Mouse (Mus musculus): ENCODE data around the gene Atp13a1. TPM values are rescaled to one million over a fixed set of nuclear protein-coding genes. Genes with fewer than 3 reads are reported as not detected.
A peak's percentile ranks its signal among the peaks of the same experiment; 100 is the strongest.

Atp13a1 gene
- polyA plus RNA-seq (2012; rRNA removed) = 213 and 231 TPM in 2 replicates

- WGBS = under 1% methylated on average over 38 of the region's 38 CpGs
- peaks cover 11% of the 10 kb centered on the region for H3K4me1 ChIP-seq (replicated peaks; ENCODE audit: control insufficient read depth, insufficient read depth, low read length)
- H3K4me3 ChIP-seq (ENCODE audit: control insufficient read depth, insufficient read depth, low read length) = peak within 1 kb of the TSS; percentile 91
- peaks cover 3% of the 10 kb centered on the region; the same call in 1 of the 2 replicates for H3K36me3 ChIP-seq (ENCODE audit: control insufficient read depth, insufficient read depth, low read length)
- no peaks in the 10 kb centered on the region for H3K27me3 ChIP-seq (ENCODE audit: control insufficient read depth, insufficient read depth, low read length)
- H3K27ac ChIP-seq (ENCODE audit: control insufficient read depth, insufficient read depth, low read length) = peak within 1 kb of the TSS; percentile 89
- TF ChIP-seq CTCF (IDR thresholded peaks at IDR 0.05; ENCODE audit: borderline replicate concordance, control insufficient read depth, extremely low read depth, insufficient read depth, low read length, poor library complexity) (0 out of 2 replicates have a peak, but pooled peaks have one; percentile 10), POLR2A (IDR thresholded peaks at IDR 0.05; ENCODE audit: control insufficient read depth, extremely low read depth, insufficient read depth, low read length, poor library complexity) (peak; percentile 90)
- DNase-seq = peak; percentile 91
Observed at GRCm38 (mm10) chr8:69790773-69791367, at the start of gene Atp13a1, which contains the start of gene Zfp866. Atp13a1 (plus strand) TSS chr8:69791163. Zfp866 (minus strand) TSS chr8:69791178.

GRCm38 (mm10) chr8:69741231-69741630, 49.7 kb upstream of the Atp13a1 start:
- H3K27me3 ChIP-seq (ENCODE audit: control insufficient read depth, insufficient read depth, low read length) = no peaks in the 10 kb centered on the region
- H3K4me3 ChIP-seq (ENCODE audit: control insufficient read depth, insufficient read depth, low read length) = no peak overlapping the region
- DNase-seq = no peak
- WGBS = 88% methylated on average over 2 of the region's 2 CpGs
- no peak overlapping the region for H3K27ac ChIP-seq (ENCODE audit: control insufficient read depth, insufficient read depth, low read length)
- H3K4me1 ChIP-seq (replicated peaks; ENCODE audit: control insufficient read depth, insufficient read depth, low read length) = no peaks in the 10 kb centered on the region
- peaks cover 5% of the 10 kb centered on the region; the same call in 1 of the 2 replicates for H3K36me3 ChIP-seq (ENCODE audit: control insufficient read depth, insufficient read depth, low read length)
- no peak for TF ChIP-seq POLR2A (IDR thresholded peaks at IDR 0.05; ENCODE audit: control insufficient read depth, extremely low read depth, insufficient read depth, low read length, poor library complexity)
- TF ChIP-seq CTCF (IDR thresholded peaks at IDR 0.05; ENCODE audit: borderline replicate concordance, control insufficient read depth, extremely low read depth, insufficient read depth, low read length, poor library complexity) = no peak

- Histone ChIP-seq H3K4me1 (replicated peaks; ENCODE audit: control insufficient read depth, insufficient read depth, low read length) (peaks cover 5% of the 10 kb centered on the region), H3K27ac (ENCODE audit: control insufficient read depth, insufficient read depth, low read length) (peak within 1 kb of the TSS; percentile 54), H3K36me3 (ENCODE audit: control insufficient read depth, insufficient read depth, low read length) (no peaks in the 10 kb centered on the region), H3K4me3 (ENCODE audit: control insufficient read depth, insufficient read depth, low read length) (peak within 1 kb of the TSS; percentile 64), H3K27me3 (ENCODE audit: control insufficient read depth, insufficient read depth, low read length) (no peaks in the 10 kb centered on the region)
- WGBS = 6% methylated on average over 48 of the region's 48 CpGs
- peak; percentile 66; the same call in 1 of the 2 replicates for TF ChIP-seq CTCF (IDR thresholded peaks at IDR 0.05; ENCODE audit: borderline replicate concordance, control insufficient read depth, extremely low read depth, insufficient read depth, low read length, poor library complexity)
- TF ChIP-seq POLR2A (IDR thresholded peaks at IDR 0.05; ENCODE audit: control insufficient read depth, extremely low read depth, insufficient read depth, low read length, poor library complexity) = peak; percentile 98
- DNase-seq = peak; percentile 98
Observed at GRCm38 (mm10) chr8:69749544-69750454, 41.2 kb upstream of the Atp13a1 start, which contains the start of gene Zfp963. Zfp963 (minus strand) TSS chr8:69749970.

- Histone ChIP-seq H3K36me3 (ENCODE audit: control insufficient read depth, insufficient read depth, low read length) (0 out of 2 replicates have a peak, but pooled peaks cover 8% of the 10 kb centered on the region), H3K4me3 (ENCODE audit: control insufficient read depth, insufficient read depth, low read length) (no peak overlapping the region), H3K27ac (ENCODE audit: control insufficient read depth, insufficient read depth, low read length) (no peak overlapping the region), H3K27me3 (ENCODE audit: control insufficient read depth, insufficient read depth, low read length) (no peaks in the 10 kb centered on the region), H3K4me1 (replicated peaks; ENCODE audit: control insufficient read depth, insufficient read depth, low read length) (peaks cover 5% of the 10 kb centered on the region)
- DNase-seq = no peak
- WGBS = 95% methylated on average over 2 of the region's 2 CpGs
- TF ChIP-seq POLR2A (IDR thresholded peaks at IDR 0.05; ENCODE audit: control insufficient read depth, extremely low read depth, insufficient read depth, low read length, poor library complexity) = no peak
- TF ChIP-seq CTCF (IDR thresholded peaks at IDR 0.05; ENCODE audit: borderline replicate concordance, control insufficient read depth, extremely low read depth, insufficient read depth, low read length, poor library complexity) = no peak
Observed at GRCm38 (mm10) chr8:69752437-69752836, 38.5 kb upstream of the Atp13a1 start.

GRCm38 (mm10) chr8:69758316-69758715, 32.6 kb upstream of the Atp13a1 start:
- 91% methylated on average over 5 of the region's 5 CpGs for WGBS
- DNase-seq = no peak
- H3K27ac ChIP-seq (ENCODE audit: control insufficient read depth, insufficient read depth, low read length) = no peak overlapping the region
- peaks cover 9% of the 10 kb centered on the region for H3K36me3 ChIP-seq (ENCODE audit: control insufficient read depth, insufficient read depth, low read length)
- no peak for TF ChIP-seq POLR2A (IDR thresholded peaks at IDR 0.05; ENCODE audit: control insufficient read depth, extremely low read depth, insufficient read depth, low read length, poor library complexity)
- no peak for TF ChIP-seq CTCF (IDR thresholded peaks at IDR 0.05; ENCODE audit: borderline replicate concordance, control insufficient read depth, extremely low read depth, insufficient read depth, low read length, poor library complexity)
- no peaks in the 10 kb centered on the region for H3K4me1 ChIP-seq (replicated peaks; ENCODE audit: control insufficient read depth, insufficient read depth, low read length)
- H3K4me3 ChIP-seq (ENCODE audit: control insufficient read depth, insufficient read depth, low read length) = no peak overlapping the region
- no peaks in the 10 kb centered on the region for H3K27me3 ChIP-seq (ENCODE audit: control insufficient read depth, insufficient read depth, low read length)

GRCm38 (mm10) chr8:69761814-69762445, 29.0 kb upstream of the Atp13a1 start:
- no peak for TF ChIP-seq CTCF (IDR thresholded peaks at IDR 0.05; ENCODE audit: borderline replicate concordance, control insufficient read depth, extremely low read depth, insufficient read depth, low read length, poor library complexity)
- TF ChIP-seq POLR2A (IDR thresholded peaks at IDR 0.05; ENCODE audit: control insufficient read depth, extremely low read depth, insufficient read depth, low read length, poor library complexity) = no peak
- H3K4me1 ChIP-seq (replicated peaks; ENCODE audit: control insufficient read depth, insufficient read depth, low read length) = no peaks in the 10 kb centered on the region
- H3K27ac ChIP-seq (ENCODE audit: control insufficient read depth, insufficient read depth, low read length) = no peak overlapping the region
- peaks cover 37% of the 10 kb centered on the region for H3K36me3 ChIP-seq (ENCODE audit: control insufficient read depth, insufficient read depth, low read length)
- H3K27me3 ChIP-seq (ENCODE audit: control insufficient read depth, insufficient read depth, low read length) = no peaks in the 10 kb centered on the region
- no peak overlapping the region for H3K4me3 ChIP-seq (ENCODE audit: control insufficient read depth, insufficient read depth, low read length)
- no peak for DNase-seq
- 95% methylated on average over 4 of the region's 4 CpGs for WGBS

Measured in thymus, adult 2 months (tissue).